Mouse (Mus musculus): ENCODE measurements at regions not wholly inside any gene's neighbourhood (a gene's known extent, or its start where the extent isn't known, plus 50 kb on each side); places are given as distances from the start of the nearest gene placed in this dataset.
"Not testable (repeated sequence)": the region's sequence is repeated elsewhere in the genome, so short reads cannot be mapped to it uniquely, and the experiment has no call there.

DNA sequence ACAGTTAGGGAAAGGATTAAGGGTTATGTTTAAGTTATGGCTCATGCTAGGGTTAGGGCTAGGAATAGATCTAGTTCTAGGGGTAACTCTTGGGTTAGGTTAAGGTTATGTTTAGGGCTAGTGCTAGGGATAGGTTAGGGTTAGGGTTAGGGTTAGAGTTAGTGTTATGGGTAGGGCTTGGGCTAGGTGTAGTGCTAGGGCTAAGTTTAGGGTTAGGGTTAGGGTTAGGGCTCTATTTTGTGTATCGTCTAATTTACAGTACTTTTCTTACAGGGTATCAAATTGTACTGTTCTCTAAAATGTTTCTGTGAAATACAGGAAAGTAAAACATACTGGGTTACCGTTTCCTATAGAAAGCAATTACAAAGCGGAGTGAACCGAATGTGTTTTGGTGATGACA, 64.8 kb downstream of the Ptchd3 start:
- DNase-seq (ENCODE audit: low read depth) = no peak

DNA sequence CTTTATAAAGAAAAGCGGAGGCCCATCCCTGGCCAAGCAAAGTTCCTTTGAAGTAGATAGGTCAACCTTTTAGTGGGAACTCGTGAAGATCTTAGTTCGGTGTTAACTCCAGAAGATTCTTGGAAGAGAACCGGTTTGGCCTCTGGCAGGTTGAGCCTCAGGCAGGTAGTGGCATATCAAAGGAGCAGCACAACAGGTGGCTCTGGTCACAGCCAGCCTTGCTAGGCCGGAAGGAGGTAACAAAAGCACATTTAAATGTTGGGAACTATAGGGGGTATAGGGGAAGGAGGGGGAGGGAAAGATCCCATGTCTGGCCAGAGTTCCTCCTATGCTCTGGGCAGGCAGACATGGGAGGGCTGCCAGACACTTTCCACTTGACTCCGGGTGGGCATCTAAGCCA, 74.3 kb downstream of the Ptchd3 start:
- not testable (repeated sequence) for DNase-seq (ENCODE audit: low read depth)

DNA sequence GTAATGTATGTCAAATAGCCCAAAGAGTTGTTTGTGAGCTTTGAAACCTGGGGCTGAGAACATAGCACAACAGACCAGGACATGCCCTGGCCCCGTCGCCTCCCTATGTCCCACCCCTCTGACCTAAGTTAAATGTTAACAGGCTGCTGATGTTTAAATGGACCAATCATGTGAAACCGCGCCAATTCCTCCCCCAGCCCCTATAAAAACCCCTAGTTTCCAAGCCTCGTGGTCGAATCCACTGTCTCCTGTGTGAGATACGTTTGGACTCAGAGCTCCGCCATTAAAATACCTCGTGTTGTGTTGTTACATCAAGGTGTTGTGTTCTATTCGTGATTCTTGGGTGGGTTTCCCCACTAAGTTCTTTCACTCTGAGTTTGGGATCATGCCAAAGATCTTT, 94.6 kb downstream of the Ptchd3 start:
- not testable (repeated sequence) for DNase-seq (ENCODE audit: low read depth)

DNA sequence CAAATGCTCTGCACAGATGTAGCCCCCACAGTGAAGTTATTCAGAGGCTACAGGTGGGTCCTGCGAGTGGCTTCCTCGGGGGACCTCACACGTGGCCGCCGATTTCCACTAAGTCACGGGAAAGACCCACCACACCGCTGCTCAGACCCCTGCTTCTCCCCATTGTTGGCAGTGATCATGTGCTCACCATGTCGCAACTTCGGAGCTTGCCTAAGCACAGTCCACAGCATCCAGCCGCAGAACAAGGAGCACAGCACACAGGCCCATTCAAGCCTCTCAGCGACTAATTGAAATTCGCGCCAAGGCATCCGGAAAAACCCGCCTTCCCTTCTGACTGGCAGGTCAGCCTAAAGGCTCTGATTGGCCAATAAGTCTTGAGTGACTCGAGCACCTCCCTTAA, 95.0 kb downstream of the Ptchd3 start:
- DNase-seq (ENCODE audit: low read depth) = not testable (repeated sequence)

DNA sequence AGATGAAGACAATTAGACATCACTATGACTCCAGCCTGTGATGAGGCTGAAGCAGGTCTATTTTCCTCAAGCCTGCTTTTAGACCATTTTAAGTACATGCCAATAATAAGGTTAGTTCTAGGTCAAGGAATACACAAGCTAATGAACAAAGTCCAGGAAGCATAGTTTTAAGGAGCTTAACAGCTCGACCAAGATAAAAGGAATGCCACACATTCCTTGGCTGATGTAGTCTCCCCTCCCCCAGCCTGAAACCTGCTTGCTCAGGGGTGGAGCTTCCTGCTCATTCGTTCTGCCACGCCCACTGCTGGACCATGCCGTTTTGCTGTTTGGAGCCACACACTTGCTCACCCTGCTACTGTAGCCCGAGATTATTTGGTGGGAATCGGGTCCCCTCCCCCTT, 121.7 kb downstream of the Ptchd3 start:
- not testable (repeated sequence) for DNase-seq (ENCODE audit: low read depth)

GRCm38 (mm10) chr11:121956367-121957235, 126.6 kb downstream of the Ptchd3 start:
- not testable (repeated sequence) for DNase-seq (ENCODE audit: low read depth)

DNA sequence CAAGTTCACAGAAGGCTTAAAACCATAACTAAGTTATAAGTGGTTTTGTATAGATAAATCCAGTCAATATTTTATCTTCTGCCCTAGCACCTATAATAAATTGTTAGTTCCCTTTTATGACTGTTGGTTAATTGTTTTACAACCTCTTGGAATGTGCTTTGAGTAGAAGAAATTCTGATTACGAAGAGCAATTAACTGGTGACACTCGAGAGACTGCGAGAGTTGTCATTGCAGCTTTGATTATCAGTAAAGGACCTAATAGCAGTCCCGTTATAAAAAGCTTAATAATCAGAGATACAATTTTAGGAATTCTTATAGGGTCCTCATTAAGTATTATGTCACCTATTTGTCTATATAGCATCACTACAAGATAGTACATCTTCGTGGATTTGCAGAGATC, 128.7 kb downstream of the Ptchd3 start:
- not testable (repeated sequence) for DNase-seq (ENCODE audit: low read depth)

DNA sequence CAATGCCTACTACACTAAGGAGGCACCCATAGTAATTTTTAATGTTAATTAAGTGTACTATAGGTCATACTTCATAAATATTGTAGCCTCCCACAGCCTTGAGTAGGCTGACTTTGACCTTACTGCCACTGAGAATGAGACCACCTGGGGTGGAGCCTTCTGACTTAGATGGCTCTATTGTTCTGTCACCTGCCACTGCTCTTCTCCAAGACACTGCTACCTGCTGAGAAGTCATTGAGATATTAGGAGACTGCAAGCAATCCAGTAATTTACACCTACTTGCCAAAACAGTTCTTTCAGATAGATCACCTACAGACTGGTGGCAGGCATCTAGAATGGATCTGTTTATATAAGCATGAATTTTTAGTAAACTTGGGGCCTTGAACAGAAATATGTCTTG, 134.1 kb downstream of the Ptchd3 start:
- not testable (repeated sequence) for DNase-seq (ENCODE audit: low read depth)

DNA sequence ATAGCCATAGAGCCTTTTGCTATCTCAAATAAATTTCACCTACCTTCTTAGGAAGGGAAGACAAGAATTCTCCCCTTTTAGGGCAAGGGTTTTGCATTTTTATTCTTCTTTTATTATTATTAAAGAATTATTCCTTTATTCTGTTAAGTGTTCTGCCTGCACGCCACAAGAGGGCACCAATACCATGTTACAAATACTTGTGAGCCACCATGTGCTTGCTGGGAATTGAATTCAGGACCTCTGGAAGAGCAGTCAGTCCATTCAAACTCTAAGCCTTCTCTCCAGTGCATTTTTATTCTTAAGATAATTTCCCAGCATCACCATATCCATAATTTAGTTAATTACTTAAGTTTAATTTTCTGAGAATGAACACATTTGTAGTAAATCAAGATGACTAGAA, 135.9 kb downstream of the Ptchd3 start:
- peak; percentile 67 for DNase-seq (ENCODE audit: low read depth)
